Mouse (Mus musculus) thymus, postnatal 36 days (tissue): ENCODE data around the gene Jmy.

Source experiments
- DNase-seq, 2 experiments: peaks; one replicate each; pipeline ENCODE4 v3.0.0; 2022; ENCODE audit warnings: mixed read lengths in 2 of 2

The Jmy gene

GRCm38 (mm10) chr13:93458616-93459015 lies 41.0 kb downstream of the Jmy start:
- no peak for DNase-seq

GRCm38 (mm10) chr13:93453275-93453674 lies 46.3 kb downstream of the Jmy start:
- no peak for DNase-seq

DNA sequence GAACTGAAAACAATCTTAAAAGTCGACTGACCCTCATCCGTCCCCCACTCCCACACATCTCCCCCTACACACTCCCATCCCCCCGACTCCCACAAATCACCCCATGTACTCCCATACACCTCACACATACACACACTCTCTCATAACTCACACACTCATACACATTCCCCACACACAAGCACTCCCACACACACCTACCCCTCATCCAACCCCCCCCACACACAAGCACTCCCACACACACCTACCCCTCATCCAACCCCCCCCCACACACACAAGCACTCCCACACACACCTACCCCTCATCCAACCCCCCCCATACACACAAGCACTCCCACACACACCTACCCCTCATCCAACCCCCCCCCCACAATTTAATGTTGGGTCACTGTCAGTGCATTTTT lies 59.4 kb downstream of the Jmy start:
- no peak for DNase-seq

DNA sequence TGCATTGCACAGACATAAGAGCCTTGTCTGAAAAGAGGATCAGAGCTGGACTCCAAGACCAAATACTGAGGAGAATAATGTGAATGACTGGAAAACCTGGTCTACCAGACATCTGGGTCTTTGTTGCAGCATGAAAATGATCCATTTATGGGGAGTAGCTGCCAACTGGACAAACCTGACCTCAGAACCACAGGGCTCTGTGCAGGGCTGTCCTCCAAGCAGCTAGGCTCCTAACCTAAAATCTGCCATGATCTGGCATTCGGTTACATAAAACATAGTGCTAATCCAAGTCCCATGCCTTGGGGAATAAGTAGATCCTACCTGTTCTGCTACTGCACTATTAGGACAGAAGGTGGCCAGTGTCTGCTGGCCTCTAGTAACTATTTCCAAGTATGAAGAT lies 70.4 kb downstream of the Jmy start:
- DNase-seq = no peak

DNA sequence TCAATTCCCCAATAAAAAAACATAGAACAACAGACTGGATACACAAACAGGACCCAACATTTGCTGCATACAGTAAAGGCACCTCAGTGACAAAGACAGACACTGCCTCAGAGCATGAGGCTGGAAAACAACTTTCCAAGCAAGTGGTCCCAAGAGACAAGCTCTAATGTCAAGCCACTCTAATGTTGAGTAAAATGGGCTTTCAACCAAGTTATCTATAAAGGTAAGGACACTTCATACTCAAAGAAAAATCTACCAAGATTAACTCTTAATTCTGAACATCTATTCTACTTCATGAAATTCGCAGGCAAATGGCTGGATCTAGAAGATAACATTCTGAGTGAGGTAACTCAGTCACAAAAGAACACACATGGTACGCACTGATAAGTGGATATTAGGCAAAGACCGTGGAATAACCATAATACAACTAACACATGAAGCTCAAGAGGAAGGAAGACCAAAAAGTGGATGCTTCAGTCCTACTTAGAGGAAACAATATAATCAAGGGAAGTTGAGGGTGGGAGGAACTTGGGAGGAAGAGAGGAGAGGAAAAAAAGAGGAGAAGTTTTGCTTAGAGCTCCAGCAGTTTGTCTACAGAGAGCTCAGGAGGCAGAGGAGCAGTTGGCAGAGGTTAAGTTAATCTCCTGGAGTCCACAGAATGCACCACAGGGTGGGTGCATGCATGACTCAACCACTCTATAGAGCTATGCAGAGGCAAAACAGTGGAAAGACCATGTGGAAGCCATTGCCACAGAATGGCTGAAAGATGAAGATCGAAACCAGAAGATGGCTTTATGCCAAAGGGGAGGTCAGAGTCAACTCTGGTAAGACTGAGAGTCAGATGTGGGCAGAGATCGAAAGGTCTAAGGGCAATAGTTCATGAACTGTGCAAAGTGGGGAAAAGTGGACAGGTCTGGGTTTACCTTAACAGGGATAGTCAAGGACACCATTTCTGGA lies 71.4 kb downstream of the Jmy start:
- no peak for DNase-seq

DNA sequence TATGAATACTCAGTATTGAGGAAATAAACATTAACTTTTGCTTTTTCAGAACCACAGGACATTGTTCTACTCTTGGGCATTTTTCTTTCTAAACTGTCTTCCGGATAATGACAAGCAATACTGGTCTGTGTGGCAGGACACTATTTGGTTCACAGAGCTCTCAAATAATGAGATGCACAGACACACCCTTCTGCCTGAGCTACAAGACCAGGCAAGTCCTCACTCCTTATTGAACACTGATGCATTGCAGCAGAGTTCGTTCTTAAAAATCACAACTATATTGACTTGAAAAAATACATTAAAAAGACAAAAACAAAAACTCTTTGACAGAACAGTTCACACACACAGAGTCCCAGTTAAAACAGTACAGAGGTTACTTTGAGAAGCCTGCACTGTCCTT lies 76.4 kb downstream of the Jmy start:
- no peak for DNase-seq

DNA sequence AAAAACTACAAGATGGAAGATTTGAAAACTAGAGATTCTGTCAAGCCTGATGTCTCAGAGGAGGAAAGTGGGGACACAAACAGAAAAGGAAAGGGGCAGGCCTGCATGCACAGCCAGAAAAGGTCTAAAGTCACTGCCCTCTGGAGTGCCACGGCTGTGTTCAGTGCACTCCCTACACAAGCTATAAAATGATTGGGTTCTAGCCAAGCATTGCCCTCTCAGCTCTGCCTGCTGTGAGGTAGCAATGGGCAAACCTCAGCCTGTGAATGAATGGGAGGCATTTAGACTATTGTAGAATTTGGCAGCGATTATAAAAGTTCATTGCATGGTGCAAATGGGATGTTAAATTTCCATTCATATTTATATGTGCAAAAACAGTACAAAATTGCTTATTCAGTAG lies 79.8 kb downstream of the Jmy start:
- no peak for DNase-seq

GRCm38 (mm10) chr13:93418292-93418691 lies 81.3 kb downstream of the Jmy start:
- DNase-seq = no peak

- DNase-seq = no peak
Observed at GRCm38 (mm10) chr13:93415055-93415454, 84.6 kb downstream of the Jmy start.

- no peak for DNase-seq
Observed at GRCm38 (mm10) chr13:93410343-93410742, 89.3 kb downstream of the Jmy start.

GRCm38 (mm10) chr13:93406855-93407254 lies 92.8 kb downstream of the Jmy start:
- no peak for DNase-seq

GRCm38 (mm10) chr13:93401947-93402346 lies 97.7 kb downstream of the Jmy start:
- no peak for DNase-seq

GRCm38 (mm10) chr13:93399710-93400216 lies 99.8 kb downstream of the Jmy start:
- DNase-seq = no peak

- no peak for DNase-seq
Observed at GRCm38 (mm10) chr13:93389242-93389625, 110.4 kb downstream of the Jmy start.

GRCm38 (mm10) chr13:93388594-93389241 lies 110.9 kb downstream of the Jmy start:
- no peak for DNase-seq

GRCm38 (mm10) chr13:93387440-93387839 lies 112.2 kb downstream of the Jmy start:
- DNase-seq = no peak

DNA sequence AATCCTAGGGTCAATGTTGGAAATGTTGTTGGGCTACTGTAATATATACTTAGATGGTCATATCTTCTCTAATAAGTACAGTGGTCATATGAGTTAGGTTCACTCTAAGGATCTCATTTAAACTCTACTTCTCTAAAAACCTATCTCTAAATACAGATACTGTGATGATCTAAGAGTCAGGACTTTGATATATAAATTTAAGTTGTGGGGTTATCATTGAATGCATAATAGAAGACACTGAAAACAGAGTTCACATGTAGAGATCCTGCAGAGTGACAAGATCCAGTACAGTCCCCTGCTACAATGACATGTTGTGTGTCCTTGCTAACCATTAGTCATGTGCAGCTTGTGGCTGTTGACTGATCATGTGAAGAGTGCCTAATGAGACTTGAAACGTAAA lies 114.5 kb downstream of the Jmy start:
- DNase-seq = no peak

DNA sequence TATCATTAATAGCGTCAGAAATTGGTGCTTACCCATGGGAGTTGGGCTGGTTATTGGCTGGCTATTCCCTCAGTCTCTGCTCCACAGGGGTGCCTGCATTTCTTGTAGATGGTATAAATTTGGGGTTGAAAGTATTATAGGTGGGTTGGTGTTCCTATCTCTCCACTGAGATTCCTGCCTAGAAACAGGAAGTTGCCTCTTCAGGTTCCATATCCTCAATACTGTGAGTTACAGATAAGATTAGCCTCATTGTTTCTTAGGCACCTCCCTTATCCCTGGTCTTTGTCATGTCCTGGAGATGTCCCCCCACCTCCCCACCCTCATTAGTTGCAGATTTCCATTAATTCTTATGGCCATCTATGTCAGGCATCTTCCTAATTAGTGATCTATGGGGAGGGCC lies 115.1 kb downstream of the Jmy start:
- DNase-seq = no peak

DNA sequence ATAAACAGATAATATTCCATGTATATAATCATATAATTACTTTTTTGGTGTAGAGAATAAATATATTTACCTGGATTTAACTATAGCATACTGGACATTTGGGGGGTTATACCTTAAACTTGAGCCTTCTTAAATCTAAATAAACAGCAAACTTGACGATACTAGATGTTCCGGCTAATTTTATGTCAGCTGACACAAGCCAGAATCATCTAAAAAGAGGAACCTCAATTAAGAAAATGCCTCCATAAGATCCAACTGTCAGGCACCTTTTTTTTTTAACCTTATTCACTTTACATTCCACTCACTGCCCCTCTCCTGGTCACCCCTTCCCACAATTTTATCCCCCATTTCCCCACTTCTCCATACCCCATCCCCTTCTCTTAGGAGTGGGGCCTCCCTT lies 116.0 kb downstream of the Jmy start:
- no peak for DNase-seq

DNA sequence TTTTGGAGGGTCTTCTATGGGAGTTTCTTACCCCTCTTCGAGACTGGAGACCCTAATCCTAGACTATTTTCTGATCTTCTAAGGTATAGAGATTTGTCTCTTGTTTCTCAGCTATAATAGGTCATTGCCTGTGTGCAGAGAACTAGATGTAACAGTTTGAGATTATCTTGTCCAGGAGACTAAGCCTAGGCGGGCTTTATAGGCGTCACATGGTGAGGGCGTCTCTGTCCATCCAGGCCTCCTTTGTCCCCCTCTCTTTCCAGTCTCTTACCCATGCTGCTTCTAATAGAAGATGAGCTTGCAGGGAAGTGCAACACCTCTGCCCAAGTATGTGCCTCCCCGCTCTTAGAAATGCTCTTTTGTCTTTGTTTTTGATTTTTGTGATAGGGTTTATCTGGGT lies 116.5 kb downstream of the Jmy start:
- no peak for DNase-seq

- no peak for DNase-seq
Observed at GRCm38 (mm10) chr13:93381301-93381700, 118.3 kb downstream of the Jmy start.

GRCm38 (mm10) chr13:93380399-93381063 lies 119.1 kb downstream of the Jmy start:
- no peak for DNase-seq
